Mouse (Mus musculus): ENCODE measurements around the gene Zp3. TPM values are rescaled to one million over a fixed set of nuclear protein-coding genes. Genes with fewer than 3 reads are reported as not detected.

The Zp3 gene
- polyA plus RNA-seq, 1 experiment from 2014 or later: 0.68 TPM

- no peak overlapping the region for H3K4me3 ChIP-seq (ENCODE audit: low read length)
Observed at GRCm38 (mm10) chr5:135958367-135958766, 21.5 kb upstream of the Zp3 start.

GRCm38 (mm10) chr5:135959911-135960310, 20.0 kb upstream of the Zp3 start:
- Histone ChIP-seq H3K4me3 (ENCODE audit: low read length) (no peak overlapping the region), H3K36me3 (ENCODE audit: control insufficient read depth, insufficient read depth, low read length) (no peaks in the 10 kb centered on the region), H3K4me2 (ENCODE audit: low read depth, low read length) (no peak overlapping the region), H3K27me3 (replicated peaks; ENCODE audit: control insufficient read depth, insufficient read depth, low read length) (no peaks in the 10 kb centered on the region), H3K27ac (ENCODE audit: low read length) (no peak overlapping the region), H3K9me3 (ENCODE audit: control insufficient read depth, low read length) (no peaks in the 10 kb centered on the region), H3K4me1 (ENCODE audit: control insufficient read depth, insufficient read depth, low read length) (peaks cover 16% of the 10 kb centered on the region), H3K9ac (ENCODE audit: low read depth, low read length) (no peak overlapping the region)
- 93% methylated on average over 7 of the region's 7 CpGs for WGBS
- no peak for ATAC-seq

More at GRCm38 (mm10) chr5:135958367-135958766, 21.5 kb upstream of the Zp3 start:
- no peaks in the 10 kb centered on the region for H3K27me3 ChIP-seq (replicated peaks; ENCODE audit: control insufficient read depth, insufficient read depth, low read length)
- H3K9me3 ChIP-seq (ENCODE audit: control insufficient read depth, low read length): no peaks in the 10 kb centered on the region
- H3K4me2 ChIP-seq (ENCODE audit: low read depth, low read length): peak overlapping the region; percentile 50; the same call in 1 of the 2 replicates
- peak overlapping the region; percentile 85 for H3K27ac ChIP-seq (ENCODE audit: low read length)
- 87% methylated on average over 4 of the region's 4 CpGs for WGBS
- no peak overlapping the region for H3K9ac ChIP-seq (ENCODE audit: low read depth, low read length)
- peaks cover 16% of the 10 kb centered on the region for H3K4me1 ChIP-seq (ENCODE audit: control insufficient read depth, insufficient read depth, low read length)
- ATAC-seq: no peak
- H3K36me3 ChIP-seq (ENCODE audit: control insufficient read depth, insufficient read depth, low read length): no peaks in the 10 kb centered on the region

- Histone ChIP-seq H3K27ac (ENCODE audit: low read length) (peak overlapping the region; percentile 89), H3K9ac (ENCODE audit: low read depth, low read length) (no peak overlapping the region; the same call in 1 of the 2 replicates), H3K4me3 (ENCODE audit: low read length) (no peak overlapping the region; the same call in 1 of the 2 replicates), H3K36me3 (ENCODE audit: control insufficient read depth, insufficient read depth, low read length) (no peaks in the 10 kb centered on the region), H3K4me1 (ENCODE audit: control insufficient read depth, insufficient read depth, low read length) (peaks cover 21% of the 10 kb centered on the region), H3K4me2 (ENCODE audit: low read depth, low read length) (no peak overlapping the region), H3K27me3 (replicated peaks; ENCODE audit: control insufficient read depth, insufficient read depth, low read length) (no peaks in the 10 kb centered on the region), H3K9me3 (ENCODE audit: control insufficient read depth, low read length) (no peaks in the 10 kb centered on the region)
- 93% methylated on average over 15 of the region's 15 CpGs for WGBS
- ATAC-seq: no peak
Observed at GRCm38 (mm10) chr5:135960909-135961635, 18.8 kb upstream of the Zp3 start.

- no peaks in the 10 kb centered on the region for H3K36me3 ChIP-seq (ENCODE audit: control insufficient read depth, insufficient read depth, low read length)
- peak; percentile 75 for ATAC-seq
- peak overlapping the region; percentile 89 for H3K27ac ChIP-seq (ENCODE audit: low read length)
- H3K4me3 ChIP-seq (ENCODE audit: low read length): peak overlapping the region; percentile 67
- no peaks in the 10 kb centered on the region for H3K9me3 ChIP-seq (ENCODE audit: control insufficient read depth, low read length)
- no peaks in the 10 kb centered on the region for H3K27me3 ChIP-seq (replicated peaks; ENCODE audit: control insufficient read depth, insufficient read depth, low read length)
- WGBS: 2% methylated on average over 11 of the region's 11 CpGs
- H3K4me1 ChIP-seq (ENCODE audit: control insufficient read depth, insufficient read depth, low read length): peaks cover 15% of the 10 kb centered on the region
- H3K4me2 ChIP-seq (ENCODE audit: low read depth, low read length): peak overlapping the region; percentile 95
- peak overlapping the region; percentile 52 for H3K9ac ChIP-seq (ENCODE audit: low read depth, low read length)
Observed at GRCm38 (mm10) chr5:135962125-135962491, 17.8 kb upstream of the Zp3 start.

- Histone ChIP-seq H3K27ac (ENCODE audit: low read length) (peak overlapping the region; percentile 95), H3K9me3 (ENCODE audit: control insufficient read depth, low read length) (no peaks in the 10 kb centered on the region), H3K9ac (ENCODE audit: low read depth, low read length) (peak overlapping the region; percentile 96), H3K4me2 (ENCODE audit: low read depth, low read length) (peak overlapping the region; percentile 95), H3K4me1 (ENCODE audit: control insufficient read depth, insufficient read depth, low read length) (peaks cover 13% of the 10 kb centered on the region), H3K36me3 (ENCODE audit: control insufficient read depth, insufficient read depth, low read length) (no peaks in the 10 kb centered on the region), H3K27me3 (replicated peaks; ENCODE audit: control insufficient read depth, insufficient read depth, low read length) (no peaks in the 10 kb centered on the region), H3K4me3 (ENCODE audit: low read length) (peak overlapping the region; percentile 67)
- peak; percentile 94 for ATAC-seq
- WGBS: under 1% methylated on average over 59 of the region's 64 CpGs
Observed at GRCm38 (mm10) chr5:135962492-135963279, 17.2 kb upstream of the Zp3 start.

- ATAC-seq: no peak
- H3K36me3 ChIP-seq (ENCODE audit: control insufficient read depth, insufficient read depth, low read length): no peaks in the 10 kb centered on the region
- peak overlapping the region; percentile 95 for H3K4me2 ChIP-seq (ENCODE audit: low read depth, low read length)
- H3K4me3 ChIP-seq (ENCODE audit: low read length): peak overlapping the region; percentile 67
- 5% methylated on average over 6 of the region's 6 CpGs for WGBS
- H3K9me3 ChIP-seq (ENCODE audit: control insufficient read depth, low read length): no peaks in the 10 kb centered on the region
- peak overlapping the region; percentile 95 for H3K27ac ChIP-seq (ENCODE audit: low read length)
- H3K27me3 ChIP-seq (replicated peaks; ENCODE audit: control insufficient read depth, insufficient read depth, low read length): no peaks in the 10 kb centered on the region
- H3K4me1 ChIP-seq (ENCODE audit: control insufficient read depth, insufficient read depth, low read length): peaks cover 13% of the 10 kb centered on the region
- H3K9ac ChIP-seq (ENCODE audit: low read depth, low read length): peak overlapping the region; percentile 96
Observed at GRCm38 (mm10) chr5:135963280-135963627, 16.6 kb upstream of the Zp3 start.

GRCm38 (mm10) chr5:135965501-135965930, 14.4 kb upstream of the Zp3 start:
- Histone ChIP-seq H3K4me1 (ENCODE audit: control insufficient read depth, insufficient read depth, low read length) (peaks cover 10% of the 10 kb centered on the region), H3K27me3 (replicated peaks; ENCODE audit: control insufficient read depth, insufficient read depth, low read length) (no peaks in the 10 kb centered on the region), H3K4me3 (ENCODE audit: low read length) (peak overlapping the region; percentile 35), H3K4me2 (ENCODE audit: low read depth, low read length) (peak overlapping the region; percentile 52), H3K9me3 (ENCODE audit: control insufficient read depth, low read length) (no peaks in the 10 kb centered on the region), H3K36me3 (ENCODE audit: control insufficient read depth, insufficient read depth, low read length) (no peaks in the 10 kb centered on the region), H3K9ac (ENCODE audit: low read depth, low read length) (peak overlapping the region; percentile 39; the same call in 1 of the 2 replicates), H3K27ac (ENCODE audit: low read length) (no peak overlapping the region)
- ATAC-seq: no peak
- WGBS: 7% methylated on average over 24 of the region's 24 CpGs

GRCm38 (mm10) chr5:135966866-135967265, 13.0 kb upstream of the Zp3 start:
- Histone ChIP-seq H3K4me1 (ENCODE audit: control insufficient read depth, insufficient read depth, low read length) (peaks cover 5% of the 10 kb centered on the region), H3K27me3 (replicated peaks; ENCODE audit: control insufficient read depth, insufficient read depth, low read length) (no peaks in the 10 kb centered on the region), H3K36me3 (ENCODE audit: control insufficient read depth, insufficient read depth, low read length) (no peaks in the 10 kb centered on the region), H3K4me3 (ENCODE audit: low read length) (no peak overlapping the region), H3K27ac (ENCODE audit: low read length) (no peak overlapping the region), H3K9me3 (ENCODE audit: control insufficient read depth, low read length) (no peaks in the 10 kb centered on the region), H3K9ac (ENCODE audit: low read depth, low read length) (no peak overlapping the region), H3K4me2 (ENCODE audit: low read depth, low read length) (no peak overlapping the region)
- ATAC-seq: no peak
- 63% methylated on average over 9 of the region's 9 CpGs for WGBS

GRCm38 (mm10) chr5:135968781-135969180, 11.1 kb upstream of the Zp3 start:
- Histone ChIP-seq H3K4me1 (ENCODE audit: control insufficient read depth, insufficient read depth, low read length) (peaks cover 5% of the 10 kb centered on the region), H3K4me2 (ENCODE audit: low read depth, low read length) (no peak overlapping the region), H3K36me3 (ENCODE audit: control insufficient read depth, insufficient read depth, low read length) (no peaks in the 10 kb centered on the region), H3K27ac (ENCODE audit: low read length) (no peak overlapping the region), H3K9ac (ENCODE audit: low read depth, low read length) (no peak overlapping the region), H3K4me3 (ENCODE audit: low read length) (no peak overlapping the region), H3K27me3 (replicated peaks; ENCODE audit: control insufficient read depth, insufficient read depth, low read length) (no peaks in the 10 kb centered on the region), H3K9me3 (ENCODE audit: control insufficient read depth, low read length) (no peaks in the 10 kb centered on the region)
- ATAC-seq: no peak
- 61% methylated on average over 1 of the region's 1 CpGs for WGBS

All from intestine, embryonic 16.5 days (tissue).